Mouse (Mus musculus) induced T-regulatory cell, adult 2 months (primary cell): ENCODE measurements around the gene Tpcn1.

ENCODE experiments used
- DNase-seq: peaks from one replicate; pipeline ENCODE4 v3.0.0-alpha.2; 2012; ENCODE audit warnings: low read depth

Gene Tpcn1

DNA sequence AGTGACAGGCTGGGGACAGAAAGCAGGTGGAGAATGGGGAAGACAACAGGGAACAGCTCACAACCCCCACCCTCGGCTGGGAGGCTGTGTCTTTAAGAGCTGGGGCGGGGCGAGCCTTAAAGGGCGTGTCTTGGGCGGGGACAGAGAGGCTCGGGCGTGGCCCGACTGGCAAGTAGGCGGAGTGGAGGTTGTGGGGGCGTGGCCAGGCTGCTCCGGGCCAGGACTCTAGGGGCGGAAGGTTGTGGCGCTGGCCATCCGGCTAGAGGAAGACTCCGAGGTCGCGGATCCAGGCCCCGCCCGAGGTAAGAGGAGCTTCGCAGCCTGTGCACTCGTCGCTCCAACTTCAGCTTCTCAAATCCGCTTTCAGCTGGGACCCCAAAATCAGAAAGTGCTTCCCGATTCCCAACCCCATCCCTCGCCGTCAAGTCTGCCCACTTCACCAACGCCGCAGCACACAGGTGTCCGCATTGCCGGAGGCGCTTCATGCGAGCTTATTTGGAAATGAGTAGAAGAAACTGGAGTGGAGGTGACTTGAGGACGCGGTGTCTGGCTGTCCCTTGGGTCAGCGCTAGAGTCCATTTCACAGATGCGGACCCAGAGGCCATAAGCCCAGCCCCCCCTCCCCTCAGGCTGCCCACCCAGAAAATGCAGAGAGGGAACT, 77.4 kb downstream of the Tpcn1 start, which contains the start of gene Slc8b1:
TSS of gene Slc8b1 (plus strand) at position 187 of the 661 bp plus-strand sequence.
- DNase-seq: peak; percentile 96

DNA sequence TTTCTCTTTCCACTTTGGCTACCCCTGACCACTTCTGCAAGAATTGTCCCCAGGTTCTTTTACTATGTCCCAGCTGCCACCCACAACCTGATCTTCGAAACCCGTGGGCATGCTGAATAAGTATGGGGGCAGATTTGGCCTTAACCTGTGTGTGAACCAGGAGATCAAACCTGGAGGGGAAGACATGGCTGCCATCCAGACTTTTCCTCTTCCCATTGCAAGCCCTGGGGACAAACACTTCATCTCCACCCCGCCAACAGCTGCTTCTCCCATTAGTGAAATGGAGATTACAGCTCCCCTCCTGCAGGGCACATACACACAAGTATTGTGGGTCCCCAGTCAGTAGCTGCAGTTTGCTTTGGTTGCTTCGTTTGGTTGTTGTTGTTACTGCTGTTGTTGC, 81.2 kb downstream of the Tpcn1 start:
- DNase-seq: no peak

DNA sequence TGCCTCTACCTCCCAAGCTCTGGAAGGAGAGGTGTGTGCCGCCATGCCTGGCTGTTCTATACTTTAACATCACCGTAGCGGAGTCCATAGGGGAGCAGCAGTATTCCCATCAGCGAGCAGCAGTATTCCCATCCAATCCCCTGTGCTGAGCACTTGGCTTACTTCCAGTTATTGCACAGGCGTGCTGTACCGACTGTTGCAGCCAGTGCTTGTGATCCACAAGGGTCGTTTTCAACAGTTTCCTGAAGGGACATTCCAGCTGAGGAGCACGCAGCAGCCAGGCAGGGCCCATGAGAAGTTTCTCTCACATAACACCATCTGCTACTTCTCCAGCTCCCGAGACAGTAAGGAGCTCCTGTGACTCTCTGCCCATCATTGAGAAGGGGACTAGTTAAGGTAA, 82.0 kb downstream of the Tpcn1 start:
- no peak for DNase-seq

DNA sequence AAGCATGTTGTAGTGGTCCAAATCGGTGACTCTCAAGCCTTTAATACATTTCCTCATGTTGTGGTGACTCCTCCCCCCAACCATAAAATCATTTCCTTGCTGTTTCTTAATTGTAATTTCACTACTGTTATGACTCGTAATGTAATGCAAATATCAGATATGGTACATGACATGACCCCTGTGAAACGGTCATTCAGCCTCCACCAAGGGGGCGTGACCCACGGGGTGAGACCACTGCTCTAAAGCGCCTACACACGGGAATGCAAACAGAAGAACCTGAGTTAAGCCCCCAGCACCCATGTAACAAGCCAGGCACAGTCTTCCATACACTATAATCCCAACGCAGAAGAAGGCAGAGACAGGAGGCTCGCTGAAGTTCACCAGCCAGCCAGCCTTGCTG, 82.7 kb downstream of the Tpcn1 start:
- no peak for DNase-seq

- DNase-seq: peak; percentile 83
These were observed 83.1 kb downstream of the Tpcn1 start for GRCm38 (mm10) chr5:120505368-120505767.

DNA sequence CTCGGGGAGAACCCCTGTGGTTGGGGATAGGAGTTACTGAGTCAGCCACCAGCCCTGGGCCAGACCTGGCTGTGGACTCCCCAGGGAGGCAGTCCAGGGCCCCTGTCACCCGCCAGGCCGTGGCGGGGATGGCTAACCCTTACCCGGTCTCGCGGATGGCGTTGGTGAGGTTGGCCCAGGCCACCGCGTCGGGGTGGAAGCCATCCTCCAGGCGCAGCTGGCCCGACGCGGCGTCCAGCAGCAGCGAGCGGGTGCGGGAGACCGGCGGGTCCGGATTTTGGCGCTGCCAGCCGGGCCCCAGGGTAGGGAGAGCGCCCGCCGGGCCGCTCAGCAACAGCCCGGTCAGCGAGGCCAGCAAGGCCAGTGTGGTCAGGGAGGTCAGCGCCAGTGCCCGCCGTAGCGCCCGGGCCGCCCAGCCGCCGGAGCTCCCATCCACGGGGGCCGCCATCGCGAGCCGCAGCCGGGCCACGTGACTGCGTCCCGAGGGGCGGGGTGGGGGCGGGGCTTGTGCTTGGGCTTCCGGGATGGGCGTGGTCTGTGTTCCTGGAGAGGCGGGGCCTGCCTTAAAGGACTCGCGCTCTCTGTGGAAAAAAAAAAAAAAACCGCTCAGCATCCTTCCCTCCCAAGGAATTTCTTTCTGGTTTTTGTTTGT, 85.2 kb downstream of the Tpcn1 start, which contains the start of gene Plbd2:
TSS of gene Plbd2 (minus strand) at position 482 of the 652 bp plus-strand sequence.
- DNase-seq: peak; percentile 93

DNA sequence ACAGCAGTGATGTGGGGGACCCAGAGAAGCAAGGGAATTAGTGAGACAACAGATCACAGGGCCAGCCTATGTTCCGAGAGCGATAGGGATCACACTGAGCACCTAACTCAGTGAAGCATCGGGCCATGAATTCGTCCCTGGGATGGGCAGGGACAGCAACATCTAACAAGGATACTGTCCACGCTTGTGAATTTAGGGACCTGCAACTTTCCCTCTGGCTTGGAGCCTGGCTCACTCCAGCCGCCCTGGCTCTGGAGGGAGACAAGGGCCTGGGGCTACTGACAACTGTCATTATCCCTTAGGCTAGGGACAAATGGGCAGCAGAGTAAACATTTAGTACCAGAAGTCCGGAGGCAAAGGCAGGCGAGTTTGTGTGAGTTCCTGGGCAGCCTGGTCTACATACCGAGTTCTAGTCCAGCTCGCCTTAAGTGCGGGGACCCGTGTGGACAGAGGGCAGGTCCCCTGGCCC, 85.8 kb downstream of the Tpcn1 start:
- no peak for DNase-seq

- peak; percentile 40 for DNase-seq
These were observed 86.3 kb downstream of the Tpcn1 start for GRCm38 (mm10) chr5:120502147-120502621.

DNA sequence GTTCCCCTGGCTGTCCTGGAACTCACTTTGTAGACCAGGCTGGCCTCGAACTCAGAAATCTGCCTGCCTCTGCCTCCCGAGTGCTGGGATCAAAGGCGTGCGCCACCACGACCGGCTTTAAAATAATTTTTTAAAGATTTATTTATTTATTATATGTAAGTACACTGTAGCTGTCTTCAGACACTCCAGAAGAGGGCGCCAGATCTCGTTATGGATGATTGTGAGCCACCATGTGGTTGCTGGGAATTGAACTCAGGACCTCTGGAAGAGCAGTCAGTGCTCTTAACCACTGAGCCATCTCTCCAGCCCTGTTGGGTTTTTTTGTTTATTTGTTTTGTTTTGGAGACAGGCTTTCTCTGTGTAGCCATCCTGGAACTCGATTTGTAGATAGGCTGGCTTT, 87.9 kb downstream of the Tpcn1 start:
- DNase-seq: peak; percentile 23

DNA sequence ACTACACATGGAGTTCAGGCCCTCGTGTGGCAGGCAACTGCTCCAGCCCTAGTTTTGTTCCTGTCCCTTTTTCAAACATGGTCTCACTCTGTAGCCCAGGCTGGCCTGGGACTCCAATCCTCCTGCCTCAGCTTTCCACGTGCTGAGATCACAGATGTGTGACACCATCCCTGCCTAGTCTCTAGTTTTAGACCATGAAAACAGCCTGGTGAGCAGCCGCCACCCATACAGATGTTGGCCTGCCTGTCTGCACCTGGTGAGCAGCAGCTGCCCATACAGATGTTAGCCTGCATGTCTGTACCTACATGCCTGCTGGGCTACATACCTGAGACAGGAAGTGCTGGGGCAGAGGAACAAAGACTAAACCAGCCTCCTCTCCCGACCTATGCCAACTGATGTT, 89.3 kb downstream of the Tpcn1 start:
- no peak for DNase-seq

DNA sequence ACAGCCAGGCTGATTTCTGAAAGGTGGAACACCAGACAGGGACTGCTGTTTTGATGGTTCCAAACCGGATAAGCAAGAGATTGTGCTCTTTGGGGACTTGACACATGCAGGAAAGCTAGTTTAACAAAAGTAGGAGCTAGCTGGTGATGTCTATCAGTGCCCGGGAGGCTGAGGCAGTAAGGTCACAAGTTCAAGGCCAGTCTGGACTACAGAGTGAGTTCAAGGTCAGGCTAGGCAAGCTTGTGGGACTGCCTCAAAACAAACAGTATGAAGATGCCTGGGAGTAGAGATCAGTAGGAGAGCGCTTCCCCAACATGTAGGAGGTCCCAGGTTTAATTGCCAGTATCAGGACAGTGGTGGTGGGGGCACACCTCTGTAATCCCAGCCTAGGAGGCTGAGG, 91.4 kb downstream of the Tpcn1 start:
- no peak for DNase-seq

- DNase-seq: no peak
These were observed 92.7 kb downstream of the Tpcn1 start for GRCm38 (mm10) chr5:120495703-120496226.

DNA sequence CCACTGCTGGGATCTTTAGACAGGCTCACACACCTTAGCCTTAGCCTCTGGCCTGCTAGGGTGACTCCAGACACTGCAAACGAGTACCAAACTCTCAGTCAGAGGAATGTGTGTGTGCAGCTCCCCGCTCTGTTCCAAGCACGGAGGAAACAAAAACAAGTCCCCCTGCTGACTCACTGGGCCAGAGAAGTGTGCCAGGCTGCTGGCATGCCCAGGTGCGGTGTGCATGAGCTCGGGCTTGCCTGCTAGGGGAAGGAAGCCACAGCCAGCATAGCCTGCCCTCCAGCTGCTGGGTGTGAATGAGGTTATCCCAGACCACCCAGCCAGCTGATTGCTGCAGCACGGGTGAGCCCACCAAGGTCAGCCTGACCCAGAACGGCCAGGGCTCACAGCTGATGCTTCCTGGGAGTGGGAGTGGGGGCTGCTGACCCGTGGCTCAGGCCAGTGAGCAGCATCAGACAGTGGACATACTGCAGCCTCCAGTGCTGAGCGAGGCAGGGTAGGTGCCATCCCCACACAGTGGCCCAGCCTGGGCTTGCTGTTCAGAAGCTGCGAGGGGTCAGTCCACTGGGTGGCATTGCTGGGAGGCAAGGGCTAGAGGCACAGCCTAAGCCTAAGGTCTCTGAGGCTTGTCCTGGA, 93.3 kb downstream of the Tpcn1 start:
- no peak for DNase-seq

GRCm38 (mm10) chr5:120493873-120494395, 94.5 kb downstream of the Tpcn1 start:
- no peak for DNase-seq

- DNase-seq: no peak
These were observed 95.0 kb downstream of the Tpcn1 start for GRCm38 (mm10) chr5:120493440-120493839.

DNA sequence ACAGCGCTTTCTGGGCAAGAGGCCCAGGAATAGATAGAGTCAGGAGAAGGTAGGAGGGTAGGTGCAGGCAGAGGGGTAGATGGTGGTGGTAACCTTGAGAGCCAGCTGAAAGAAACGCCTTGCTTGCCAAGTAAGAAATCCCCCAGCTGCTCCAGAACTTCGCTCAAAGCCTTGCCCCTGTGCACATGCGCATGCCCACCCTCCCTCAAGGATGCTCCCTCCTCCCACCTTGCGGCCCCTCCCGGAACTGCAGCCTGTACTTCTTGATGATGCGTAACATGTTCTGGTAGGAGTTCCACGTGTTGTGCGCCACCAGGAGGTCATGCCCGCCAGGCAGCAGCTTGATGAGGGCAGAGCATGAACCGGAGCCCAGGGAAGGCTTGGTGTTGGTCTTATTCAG, 96.0 kb downstream of the Tpcn1 start:
- no peak for DNase-seq

GRCm38 (mm10) chr5:120490679-120491192, 97.7 kb downstream of the Tpcn1 start:
- DNase-seq: no peak

- DNase-seq: no peak
These were observed 100.6 kb downstream of the Tpcn1 start for GRCm38 (mm10) chr5:120487844-120488243.
